Mouse (Mus musculus) kidney, adult 8-10 months (tissue): ENCODE measurements around the gene Nxn.
A peak's percentile ranks its signal among the peaks of the same experiment; 100 is the strongest.
"Not testable (repeated sequence)": the region's sequence is repeated elsewhere in the genome, so short reads cannot be mapped to it uniquely, and the experiment has no call there.

Experiments
- DNase-seq, 2 experiments: peaks; one replicate each; pipeline ENCODE4 v3.0.0; 2022

Gene Nxn

GRCm38 (mm10) chr11:76257386-76257785, 141.6 kb downstream of the Nxn start:
- DNase-seq, result no peak

GRCm38 (mm10) chr11:76256129-76256528, 142.8 kb downstream of the Nxn start:
- no peak for DNase-seq

GRCm38 (mm10) chr11:76255431-76256001, 143.4 kb downstream of the Nxn start:
- DNase-seq, result no peak

- DNase-seq, result no peak
These were observed 145.0 kb downstream of the Nxn start for GRCm38 (mm10) chr11:76253918-76254264.

GRCm38 (mm10) chr11:76253145-76253917, 145.6 kb downstream of the Nxn start:
- peak; percentile 63 to 89 for DNase-seq

- no peak for DNase-seq
These were observed 146.9 kb downstream of the Nxn start for GRCm38 (mm10) chr11:76252036-76252435.

- DNase-seq, result no peak
These were observed 151.7 kb downstream of the Nxn start for GRCm38 (mm10) chr11:76247239-76247638.

- DNase-seq, result no peak
These were observed 152.5 kb downstream of the Nxn start for GRCm38 (mm10) chr11:76246439-76246838.

- no peak for DNase-seq
These were observed 155.0 kb downstream of the Nxn start for GRCm38 (mm10) chr11:76243811-76244546.

- DNase-seq, result peak; percentile 84 to 91
These were observed 155.8 kb downstream of the Nxn start, which contains the start of the genes Mrm3 and Glod4 for GRCm38 (mm10) chr11:76242901-76243810. Gene Mrm3 (plus strand): TSS chr11:76243715. Gene Glod4 (minus strand): TSS chr11:76243725.

- no peak for DNase-seq
These were observed 159.2 kb downstream of the Nxn start for GRCm38 (mm10) chr11:76239750-76240149.

GRCm38 (mm10) chr11:76236136-76236535, 162.8 kb downstream of the Nxn start:
- no peak for DNase-seq

GRCm38 (mm10) chr11:76225051-76225450, 173.9 kb downstream of the Nxn start:
- no peak for DNase-seq

GRCm38 (mm10) chr11:76224631-76225030, 174.3 kb downstream of the Nxn start:
- DNase-seq, result no peak

GRCm38 (mm10) chr11:76217390-76217800, 181.5 kb downstream of the Nxn start, which contains the start of the genes Dbil5 and Gemin4:
Gene Dbil5 (plus strand): TSS chr11:76217608.
Gene Gemin4 (minus strand): TSS chr11:76217664.
- peak; percentile 96 to 97 for DNase-seq

- DNase-seq, result peak; percentile 53
These were observed 182.1 kb downstream of the Nxn start for GRCm38 (mm10) chr11:76216681-76217389.

GRCm38 (mm10) chr11:76216049-76216540, 182.8 kb downstream of the Nxn start:
- no peak for DNase-seq

- DNase-seq, result no peak
These were observed 183.9 kb downstream of the Nxn start for GRCm38 (mm10) chr11:76215011-76215410.

GRCm38 (mm10) chr11:76213841-76214240, 185.1 kb downstream of the Nxn start:
- no peak for DNase-seq

GRCm38 (mm10) chr11:76211595-76211994, 187.3 kb downstream of the Nxn start:
- DNase-seq, result not testable (repeated sequence)

- DNase-seq, result no peak
These were observed 188.5 kb downstream of the Nxn start for GRCm38 (mm10) chr11:76210228-76210985.
